Comparison of ENCODE assay signal across 8 mouse cellular contexts in genomic region chr7:19326359-19326758, GRCm38 (mm10). TPM values are rescaled to one million over a fixed set of nuclear protein-coding genes. Genes with fewer than 3 reads are reported as not detected.
DNase-seq lines count a peak whose midpoint lies in the region; ATAC-seq lines count a peak whose summit lies in the region.

No protein-coding gene starts in this region.

- ATAC-seq in hindbrain, embryonic 13.5 days (ENCODE audit: low FRiP score): peak; percentile 56; the same call in 1 of the 2 replicates
- ATAC-seq in megakaryocyte progenitor cell, adult 5-6 weeks (replicated peaks; ENCODE audit: poor library complexity): peak; percentile 43

- peak overlapping the region; percentile 63 for H3K9ac ChIP-seq in hindbrain, embryonic 13.5 days

- DNase-seq in left cerebral cortex, adult 18-20 months (ENCODE audit: low spot score in 2 of 2): peak; percentile 73 to 77
- no peak for DNase-seq in left cerebral cortex, adult 11 months (ENCODE audit: low spot score)
- DNase-seq in cerebellum, postnatal 25 days: peak; percentile 66 to 78
- DNase-seq in gastrocnemius, adult 18-20 months (ENCODE audit: low spot score): peak; percentile 91
- peak; percentile 68 to 72 for DNase-seq in left cerebral cortex, postnatal 14 days (ENCODE audit: low spot score in 2 of 2)
- DNase-seq in right cerebral cortex, postnatal 10 days (ENCODE audit: low spot score in 2 of 2): peak; percentile 83 to 84

- intact Hi-C loops in left cerebral cortex, postnatal 14 days (cut with DNase I): no loop called here

- peak overlapping the region; percentile 68 for H3K4me2 ChIP-seq in hindbrain, embryonic 13.5 days

- H3K27ac ChIP-seq in hindbrain, embryonic 13.5 days: peak overlapping the region; percentile 60

- no peaks in the 10 kb centered on the region for H3K9me3 ChIP-seq in hindbrain, embryonic 13.5 days

- H3K4me1 ChIP-seq in hindbrain, embryonic 13.5 days (replicated peaks): peaks cover 18% of the 10 kb centered on the region

- peak overlapping the region; percentile 41 for H3K4me3 ChIP-seq in hindbrain, embryonic 13.5 days

- H3K27me3 ChIP-seq in hindbrain, embryonic 13.5 days: 0 out of 2 replicates have a peak, but pooled peaks cover 15% of the 10 kb centered on the region

- no peaks in the 10 kb centered on the region for H3K36me3 ChIP-seq in hindbrain, embryonic 13.5 days

- under 1% methylated on average over 19 of the region's 20 CpGs for WGBS in hindbrain, embryonic 13.5 days

RNA-seq across cellular contexts. Expression of gene Fosb, which starts 16.5 kb away (rescaled TPM):
- 10 to 100 TPM; 20.9 to 54.7 TPM for total RNA-seq in left cerebral cortex, adult 18-20 months (2021)
- total RNA-seq in gastrocnemius, adult 18-20 months (2021): 1 to 10 TPM in 1 of 2 experiments, under 1 TPM in 1; 0.57 to 2.5 TPM
- polyA plus RNA-seq in hindbrain, embryonic 13.5 days (2015; fragmentation: Nextera tagmentation; extraction: Ambion mirVana): 0.06 and 0.08 TPM in 2 replicates
- 10 to 100 TPM in 1 of 2 experiments, 1 to 10 TPM in 1; 7.6 to 10.7 TPM for total RNA-seq in left cerebral cortex, postnatal 14 days (2021)
- total RNA-seq in megakaryocyte progenitor cell, adult 5-6 weeks (2015): 18.2 and 28.4 TPM in 2 replicates
- total RNA-seq in megakaryocyte progenitor cell, adult 5-6 weeks (2017): 12.7 and 13.2 TPM in 2 replicates

RNA-seq across cellular contexts. Expression of gene Ercc1, which starts 18.2 kb away (rescaled TPM):
- total RNA-seq in left cerebral cortex, adult 18-20 months (2021): 10 to 100 TPM; 39.1 to 45.2 TPM
- 10 to 100 TPM; 30.0 to 30.8 TPM for total RNA-seq in gastrocnemius, adult 18-20 months (2021)
- polyA plus RNA-seq in hindbrain, embryonic 13.5 days (2015; fragmentation: Nextera tagmentation; extraction: Ambion mirVana): 84.9 and 96.6 TPM in 2 replicates
- 10 to 100 TPM; 42.7 to 44.0 TPM for total RNA-seq in left cerebral cortex, postnatal 14 days (2021)
- total RNA-seq in megakaryocyte progenitor cell, adult 5-6 weeks (2015): 26.5 and 32.3 TPM in 2 replicates
- 24.4 and 29.8 TPM in 2 replicates for total RNA-seq in megakaryocyte progenitor cell, adult 5-6 weeks (2017)

RNA-seq across cellular contexts. Expression of gene Cd3eap, which starts 32.9 kb away (rescaled TPM):
- 10 to 100 TPM; 17.1 to 18.1 TPM for total RNA-seq in left cerebral cortex, adult 18-20 months (2021)
- 10 to 100 TPM; 10.8 to 11.4 TPM for total RNA-seq in gastrocnemius, adult 18-20 months (2021)
- polyA plus RNA-seq in hindbrain, embryonic 13.5 days (2015; fragmentation: Nextera tagmentation; extraction: Ambion mirVana): 20.9 and 22.1 TPM in 2 replicates
- total RNA-seq in left cerebral cortex, postnatal 14 days (2021): 10 to 100 TPM; 20.6 to 20.9 TPM
- 11.1 and 13.6 TPM in 2 replicates for total RNA-seq in megakaryocyte progenitor cell, adult 5-6 weeks (2015)
- 24.8 and 27.4 TPM in 2 replicates for total RNA-seq in megakaryocyte progenitor cell, adult 5-6 weeks (2017)

RNA-seq across cellular contexts. Expression of gene Ppp1r13l, which starts 33.2 kb away (rescaled TPM):
- total RNA-seq in left cerebral cortex, adult 18-20 months (2021): 1 to 10 TPM; 8.2 to 9.6 TPM
- 1 to 10 TPM; 3.6 to 5.3 TPM for total RNA-seq in gastrocnemius, adult 18-20 months (2021)
- 1.4 and 2.2 TPM in 2 replicates for polyA plus RNA-seq in hindbrain, embryonic 13.5 days (2015; fragmentation: Nextera tagmentation; extraction: Ambion mirVana)
- total RNA-seq in left cerebral cortex, postnatal 14 days (2021): 1 to 10 TPM; 6.0 to 6.7 TPM
- 6.3 and 7.2 TPM in 2 replicates for total RNA-seq in megakaryocyte progenitor cell, adult 5-6 weeks (2015)
- 0.74 and 1.2 TPM in 2 replicates for total RNA-seq in megakaryocyte progenitor cell, adult 5-6 weeks (2017)

RNA-seq across cellular contexts. Expression of gene Rtn2, which starts 43.9 kb away (rescaled TPM):
- 100 to 1,000 TPM; 128 to 129 TPM for total RNA-seq in left cerebral cortex, adult 18-20 months (2021)
- 1,000 to 10,000 TPM; 1,025 to 1,102 TPM for total RNA-seq in gastrocnemius, adult 18-20 months (2021)
- polyA plus RNA-seq in hindbrain, embryonic 13.5 days (2015; fragmentation: Nextera tagmentation; extraction: Ambion mirVana): 101 and 104 TPM in 2 replicates
- 100 to 1,000 TPM; 115 to 123 TPM for total RNA-seq in left cerebral cortex, postnatal 14 days (2021)
- total RNA-seq in megakaryocyte progenitor cell, adult 5-6 weeks (2015): not detected in 2 replicates
- not detected in 2 replicates for total RNA-seq in megakaryocyte progenitor cell, adult 5-6 weeks (2017)
